Mouse (Mus musculus) megakaryocyte, embryonic 14.5 days (primary cell): ENCODE results near the gene Cfl1.

ENCODE experiments used
- FLI1 ChIP-seq: IDR thresholded peaks from 2 replicates; pipeline ENCODE4 v1.6.1; 2012; ENCODE audit warnings: low read length, inconsistent platforms, mixed read lengths
- GATA1 ChIP-seq: IDR thresholded peaks from 3 replicates; pipeline ENCODE4 v1.6.1; 2012; ENCODE audit warnings: mixed read lengths, low read length, inconsistent platforms, borderline replicate concordance

DNA sequence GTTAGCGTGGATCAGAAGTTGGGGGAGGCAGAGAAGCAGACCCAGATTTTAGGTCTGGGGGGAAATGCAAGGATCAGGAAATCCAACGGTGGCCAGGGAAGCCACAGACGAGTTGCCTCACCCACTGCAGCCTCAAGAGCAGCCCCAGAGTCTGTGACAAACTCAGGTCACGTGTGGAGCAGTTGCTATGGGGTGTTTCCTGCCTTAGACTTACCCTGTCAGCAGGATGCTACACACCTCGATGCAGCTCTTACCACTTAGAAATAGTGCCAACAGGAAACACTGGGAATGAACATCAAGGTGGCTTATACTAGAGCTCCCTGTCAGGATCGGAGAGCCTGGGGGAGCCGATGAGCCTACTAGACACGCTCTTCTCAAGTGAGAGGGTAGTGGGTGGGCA is 42.3 kb downstream of the Cfl1 start:
- TF ChIP-seq GATA1 (no peak), FLI1 (no peak)
